Mouse (Mus musculus) MN1 (cell line): ENCODE measurements at regions not wholly inside any gene's neighbourhood (a gene's known extent, or its start where the extent isn't known, plus 50 kb on each side); places are given as distances from the start of the nearest gene placed in this dataset.

Experiments
- DNase-seq: peaks from one replicate; pipeline ENCODE4 v3.0.0-alpha.2; 2016; ENCODE audit warnings: low spot score

GRCm38 (mm10) chr11:22692281-22692857 is 168.4 kb downstream of the B3gnt2 start:
- no peak for DNase-seq

GRCm38 (mm10) chr11:22692941-22693341 is 167.8 kb downstream of the B3gnt2 start:
- DNase-seq: peak; percentile 47

DNA sequence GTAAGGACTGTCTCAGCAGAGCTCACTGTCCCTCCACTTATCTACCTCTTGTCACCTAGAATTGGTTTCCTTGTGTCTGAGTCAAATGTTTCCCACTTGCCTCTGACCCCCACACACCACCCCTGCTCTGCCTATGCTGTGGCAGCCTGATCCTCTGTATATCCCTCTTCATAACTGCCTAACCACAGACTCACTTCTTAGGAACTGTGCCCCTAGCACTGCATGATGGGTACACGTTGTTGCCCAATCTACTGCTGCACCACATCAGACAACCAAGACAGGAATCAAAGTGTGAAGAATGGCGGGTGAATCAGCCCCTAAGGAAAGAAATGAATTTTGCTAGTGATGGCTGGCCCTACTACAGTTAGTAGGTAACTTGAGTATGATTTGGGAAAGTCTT is 167.4 kb downstream of the B3gnt2 start:
- no peak for DNase-seq

GRCm38 (mm10) chr11:22693984-22694383 is 166.8 kb downstream of the B3gnt2 start:
- DNase-seq: no peak

- DNase-seq: no peak
These were observed 165.9 kb downstream of the B3gnt2 start for GRCm38 (mm10) chr11:22694829-22695228.

DNA sequence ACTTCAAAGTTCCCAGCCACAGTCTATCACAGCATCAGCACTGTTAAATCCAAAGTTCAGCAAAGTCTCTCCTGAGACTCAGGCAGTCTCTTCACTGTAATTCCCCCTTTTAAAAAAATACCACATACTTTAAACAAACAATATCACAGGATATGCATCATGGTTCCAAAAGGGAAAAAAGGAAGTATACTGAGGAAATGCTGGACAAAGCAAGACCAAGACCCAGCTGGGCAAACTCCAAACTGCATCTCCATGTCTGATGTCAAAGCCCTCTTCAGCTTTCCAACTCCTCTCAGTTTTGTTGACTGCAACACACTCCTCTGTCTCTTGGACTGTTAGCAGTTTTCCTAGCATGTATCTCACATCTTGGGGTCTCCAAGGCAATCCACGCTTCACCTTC is 165.5 kb downstream of the B3gnt2 start:
- DNase-seq: no peak

GRCm38 (mm10) chr11:22698057-22698941 is 162.5 kb downstream of the B3gnt2 start:
- peak; percentile 87 for DNase-seq

DNA sequence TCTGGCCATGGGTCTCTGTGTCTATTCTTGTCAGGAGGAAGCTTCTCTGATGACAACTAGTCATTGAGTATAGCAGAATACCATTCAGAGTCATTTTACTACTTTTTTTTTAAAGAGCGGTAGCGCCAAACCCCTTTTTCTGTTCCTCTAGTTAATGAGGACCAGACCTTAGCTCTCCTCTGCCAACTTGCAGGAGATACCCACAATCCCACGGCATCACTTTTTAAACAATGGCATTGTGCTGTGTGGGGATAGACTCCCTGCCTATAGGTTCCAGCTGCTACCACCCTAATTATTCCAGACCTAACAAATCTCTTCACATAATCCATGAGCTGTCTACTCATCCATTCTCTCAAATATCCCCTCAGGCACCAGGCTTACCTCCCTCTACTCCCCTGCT is 154.7 kb downstream of the B3gnt2 start:
- DNase-seq: no peak
